Comparison of ENCODE assay signal across 13 mouse cellular contexts in the genomic region with DNA sequence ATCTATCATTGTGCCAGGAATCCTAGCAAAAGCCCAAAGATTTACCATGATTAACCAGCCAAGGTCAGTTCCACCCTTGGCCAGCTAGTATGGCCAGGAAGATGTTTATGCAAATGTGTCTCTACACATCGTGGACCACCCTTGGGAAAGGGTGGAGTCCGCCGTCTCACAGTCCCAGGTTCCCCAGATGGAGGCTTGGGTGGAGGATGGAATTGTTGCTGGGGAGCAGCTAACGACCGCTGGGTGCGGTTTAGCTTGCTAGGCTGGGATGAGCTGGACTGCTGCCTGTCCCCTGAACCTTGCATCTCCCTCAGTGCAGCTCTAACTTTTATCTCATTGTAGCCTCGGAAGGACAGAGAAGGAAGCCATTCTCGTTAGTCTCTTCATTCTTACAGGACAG.
"Had no signal": no experiment of that assay in that cellular context is flagged by ENCODE, and none has a peak within 500 bp of the region (broad histone marks: within the 10 kb centered on the region; RNA-seq: fewer than 3 reads in every experiment).

No protein-coding gene starts in this region.

- DNase-seq: kidney, postnatal 25 days; lung, embryonic 14.5 days; lung, postnatal 10 days; lung, postnatal 4 days; right cerebral cortex, postnatal 4 days; thymus, postnatal 36 days had no signal

- H3K27ac ChIP-seq: kidney, embryonic 15.5 days; left cerebral cortex, adult 2 months; limb, embryonic 15.5 days; liver, embryonic 12.5 days; midbrain, embryonic 12.5 days; stomach, embryonic 15.5 days had no signal

- H3K4me2 ChIP-seq: kidney, embryonic 15.5 days; limb, embryonic 15.5 days; liver, embryonic 12.5 days; lung, embryonic 14.5 days; midbrain, embryonic 12.5 days; stomach, embryonic 15.5 days had no signal

- H3K9me3 ChIP-seq: kidney, embryonic 15.5 days; limb, embryonic 15.5 days; liver, embryonic 12.5 days; megakaryocyte, embryonic 14.5 days; midbrain, embryonic 12.5 days; stomach, embryonic 15.5 days had no signal

- H3K4me3 ChIP-seq: kidney, embryonic 15.5 days; left cerebral cortex, adult 2 months; limb, embryonic 15.5 days; liver, embryonic 12.5 days; megakaryocyte, embryonic 14.5 days; midbrain, embryonic 12.5 days; stomach, embryonic 15.5 days had no signal

- H3K27me3 ChIP-seq: kidney, embryonic 15.5 days; limb, embryonic 15.5 days; liver, embryonic 12.5 days; megakaryocyte, embryonic 14.5 days; midbrain, embryonic 12.5 days; stomach, embryonic 15.5 days had no signal

- ATAC-seq: liver, embryonic 12.5 days had no signal

- H3K9ac ChIP-seq: kidney, embryonic 15.5 days; limb, embryonic 15.5 days; liver, embryonic 12.5 days; lung, embryonic 14.5 days; midbrain, embryonic 12.5 days; stomach, embryonic 15.5 days had no signal
